Mouse (Mus musculus) liver (tissue): ENCODE measurements around the gene Crhbp.

Experiments used
- DNase-seq: peaks from one replicate; pipeline ENCODE4 v3.0.0-alpha.2; 2020; ENCODE audit warnings: mixed read lengths

Gene Crhbp

GRCm38 (mm10) chr13:95418575-95419203 is 26.0 kb downstream of the Crhbp start:
- DNase-seq = no peak

GRCm38 (mm10) chr13:95412257-95412656 is 32.5 kb downstream of the Crhbp start:
- no peak for DNase-seq

- no peak for DNase-seq
Measured at GRCm38 (mm10) chr13:95393242-95393641, 51.5 kb downstream of the Crhbp start.

- DNase-seq = peak; percentile 78
Measured at GRCm38 (mm10) chr13:95389866-95390865, 54.6 kb downstream of the Crhbp start.

GRCm38 (mm10) chr13:95388226-95388625 is 56.5 kb downstream of the Crhbp start:
- no peak for DNase-seq

GRCm38 (mm10) chr13:95382418-95382817 is 62.3 kb downstream of the Crhbp start:
- no peak for DNase-seq
